Mouse (Mus musculus) hematopoietic stem cell, adult 5-6 weeks (primary cell): Measurements from ENCODE around the gene Klhl29. TPM values are rescaled to one million over a fixed set of nuclear protein-coding genes. Genes with fewer than 3 reads are reported as not detected.
A peak's percentile ranks its signal among the peaks of the same experiment; 100 is the strongest.

Experiments
- ATAC-seq, 2 experiments: fragments of 125-278 bp in 1 of 2; replicated peaks in 1 of 2; 2 replicates each; pipeline ENCODE4 v1.8.0; 2016 to 2017; ENCODE audit warnings: inconsistent platforms in 2 of 2, mild to moderate bottlenecking in 2 of 2, moderate number of reproducible peaks in 2 of 2, low read depth in 1 of 2, moderate TSS enrichment in 1 of 2; ENCODE audit not compliant: low FRiP score in 2 of 2, poor library complexity in 2 of 2, severe bottlenecking in 2 of 2, insufficient read depth in 1 of 2, low TSS enrichment in 1 of 2
- total RNA-seq: library from RNA; stranded (forward); fragments of 172-1452, 232-1000 nt; gene quantifications from 2 replicates; pipeline ENCODE4 v1.2.3, GENCODE M21; 2017

Klhl29 gene
- total RNA-seq, 1 experiment from 2014 or later = not detected

GRCm38 (mm10) chr12:5246721-5247341 lies 128.7 kb downstream of the Klhl29 start:
- no peak for ATAC-seq

- no peak for ATAC-seq
Observed at GRCm38 (mm10) chr12:5246193-5246621, 129.3 kb downstream of the Klhl29 start.

GRCm38 (mm10) chr12:5245207-5245597 lies 130.3 kb downstream of the Klhl29 start:
- no peak for ATAC-seq

GRCm38 (mm10) chr12:5244431-5245206 lies 130.9 kb downstream of the Klhl29 start:
- ATAC-seq = no peak

- no peak for ATAC-seq
Observed at GRCm38 (mm10) chr12:5243867-5244266, 131.6 kb downstream of the Klhl29 start.

- no peak for ATAC-seq
Observed at GRCm38 (mm10) chr12:5243449-5243848, 132.0 kb downstream of the Klhl29 start.

- no peak for ATAC-seq
Observed at GRCm38 (mm10) chr12:5242551-5243330, 132.7 kb downstream of the Klhl29 start.

GRCm38 (mm10) chr12:5239451-5240245 lies 135.8 kb downstream of the Klhl29 start:
- no peak for ATAC-seq

GRCm38 (mm10) chr12:5237078-5237477 lies 138.4 kb downstream of the Klhl29 start:
- ATAC-seq = no peak

- no peak for ATAC-seq
Observed at GRCm38 (mm10) chr12:5235596-5235995, 139.9 kb downstream of the Klhl29 start.

- ATAC-seq = no peak
Observed at GRCm38 (mm10) chr12:5230504-5230903, 145.0 kb downstream of the Klhl29 start.

GRCm38 (mm10) chr12:5226676-5227654 lies 148.5 kb downstream of the Klhl29 start:
- no peak for ATAC-seq

- ATAC-seq = no peak
Observed at GRCm38 (mm10) chr12:5223595-5223994, 151.9 kb downstream of the Klhl29 start.

- ATAC-seq = peak in 1 of 2 experiments; percentile 25; a peak in 1 of 4 replicates
Observed at GRCm38 (mm10) chr12:5222439-5223202, 152.9 kb downstream of the Klhl29 start.

GRCm38 (mm10) chr12:5219913-5220575 lies 155.4 kb downstream of the Klhl29 start:
- ATAC-seq = no peak
